Mouse (Mus musculus) c-Kit-positive CD71-negative TER-119-negative erythroid progenitor cells, embryonic 14.5 days (primary cell): ENCODE data around the gene Ak5.

Source experiments
- DNase-seq: peaks from one replicate; pipeline ENCODE4 v3.0.0-alpha.2; 2013; ENCODE audit warnings: low read depth

Ak5 gene

GRCm38 (mm10) chr3:152516569-152516968 lies 151.6 kb downstream of the Ak5 start:
- no peak for DNase-seq

- DNase-seq: no peak
These were observed 152.2 kb downstream of the Ak5 start for GRCm38 (mm10) chr3:152515959-152516358.

GRCm38 (mm10) chr3:152512517-152512916 lies 155.6 kb downstream of the Ak5 start:
- no peak for DNase-seq

- no peak for DNase-seq
These were observed 158.9 kb downstream of the Ak5 start for GRCm38 (mm10) chr3:152509268-152509667.

GRCm38 (mm10) chr3:152508419-152508993 lies 159.7 kb downstream of the Ak5 start:
- DNase-seq: no peak

GRCm38 (mm10) chr3:152507900-152508299 lies 160.3 kb downstream of the Ak5 start:
- no peak for DNase-seq

- DNase-seq: no peak
These were observed 169.0 kb downstream of the Ak5 start for GRCm38 (mm10) chr3:152498968-152499696.

GRCm38 (mm10) chr3:152497842-152498241 lies 170.3 kb downstream of the Ak5 start:
- DNase-seq: no peak

- no peak for DNase-seq
These were observed 171.1 kb downstream of the Ak5 start for GRCm38 (mm10) chr3:152497084-152497483.

- no peak for DNase-seq
These were observed 172.7 kb downstream of the Ak5 start for GRCm38 (mm10) chr3:152495415-152495898.

GRCm38 (mm10) chr3:152494667-152495360 lies 173.3 kb downstream of the Ak5 start:
- DNase-seq: no peak

GRCm38 (mm10) chr3:152493813-152494212 lies 174.3 kb downstream of the Ak5 start:
- DNase-seq: no peak

- DNase-seq: no peak
These were observed 175.9 kb downstream of the Ak5 start for GRCm38 (mm10) chr3:152492241-152492640.

- DNase-seq: no peak
These were observed 177.7 kb downstream of the Ak5 start for GRCm38 (mm10) chr3:152490423-152490822.

GRCm38 (mm10) chr3:152488964-152489363 lies 179.2 kb downstream of the Ak5 start:
- DNase-seq: no peak

GRCm38 (mm10) chr3:152484206-152484605 lies 184.0 kb downstream of the Ak5 start:
- no peak for DNase-seq

- no peak for DNase-seq
These were observed 184.4 kb downstream of the Ak5 start for GRCm38 (mm10) chr3:152483800-152484199.

- no peak for DNase-seq
These were observed 186.0 kb downstream of the Ak5 start for GRCm38 (mm10) chr3:152482182-152482581.

GRCm38 (mm10) chr3:152480336-152480735 lies 187.8 kb downstream of the Ak5 start:
- DNase-seq: no peak

- DNase-seq: peak; percentile 60
These were observed 189.3 kb downstream of the Ak5 start for GRCm38 (mm10) chr3:152478599-152479435.

GRCm38 (mm10) chr3:152477796-152478527 lies 190.2 kb downstream of the Ak5 start:
- DNase-seq: peak; percentile 63
